Mouse (Mus musculus) megakaryocyte, embryonic 14.5 days (primary cell): ENCODE measurements around the gene Pde1c. TPM values are rescaled to one million over a fixed set of nuclear protein-coding genes. Genes with fewer than 3 reads are reported as not detected.

Experiments
- H3K27me3 ChIP-seq: replicated peaks from 2 replicates; pipeline ENCODE3; 2012; ENCODE audit warnings: inconsistent platforms
- H3K36me3 ChIP-seq: replicated peaks from 2 replicates; pipeline ENCODE3; 2012; ENCODE audit warnings: low read length, inconsistent platforms, mixed read lengths
- H3K4me1 ChIP-seq: 2 replicates; pipeline ENCODE4 v1.6.1; 2012; ENCODE audit warnings: inconsistent platforms
- H3K4me3 ChIP-seq: replicated peaks from 2 replicates; pipeline ENCODE3; 2012; ENCODE audit warnings: moderate library complexity, mild to moderate bottlenecking, inconsistent platforms
- H3K9me3 ChIP-seq: 2 replicates; pipeline ENCODE4 v1.6.1; 2012; ENCODE audit warnings: inconsistent platforms
- FLI1 ChIP-seq: IDR thresholded peaks from 2 replicates; pipeline ENCODE4 v1.6.1; 2012; ENCODE audit warnings: low read length, inconsistent platforms, mixed read lengths
- GATA1 ChIP-seq: IDR thresholded peaks from 3 replicates; pipeline ENCODE4 v1.6.1; 2012; ENCODE audit warnings: mixed read lengths, low read length, inconsistent platforms, borderline replicate concordance
- polyA plus RNA-seq: library from polyadenylated mRNA; stranded (reverse); fragments of >175 nt; gene quantifications from 2 replicates; pipeline ENCODE4 v1.2.3, GENCODE M21; 2012; ENCODE audit warnings: low replicate concordance; ENCODE audit not compliant: insufficient read depth

The Pde1c gene
- polyA plus RNA-seq, 1 experiment: 0.62 TPM

DNA sequence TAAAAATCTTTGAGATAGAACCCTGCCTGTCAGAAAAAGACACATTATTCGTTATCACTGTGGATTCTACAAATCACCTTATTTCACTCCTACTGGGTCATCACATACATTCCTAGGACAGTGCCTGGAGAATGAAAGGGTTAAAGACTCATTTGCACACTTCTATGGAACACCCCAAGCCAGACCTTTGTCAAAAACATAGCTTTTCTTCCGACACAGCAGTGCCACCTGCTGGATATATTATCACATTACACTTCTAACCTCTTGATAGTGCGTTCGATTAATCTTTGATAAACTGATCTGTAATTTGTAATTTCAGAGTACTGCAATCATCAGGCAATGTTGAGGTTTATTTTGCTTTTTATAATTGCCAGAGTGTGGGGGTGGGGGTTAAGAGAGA is 519.8 kb downstream of the Pde1c start:
- no peaks in the 10 kb centered on the region for H3K9me3 ChIP-seq
- no peaks in the 10 kb centered on the region for H3K27me3 ChIP-seq
- no peaks in the 10 kb centered on the region for H3K36me3 ChIP-seq
- TF ChIP-seq FLI1: no peak
- TF ChIP-seq GATA1: no peak
- H3K4me1 ChIP-seq: no peaks in the 10 kb centered on the region
- H3K4me3 ChIP-seq: no peak overlapping the region

- no peaks in the 10 kb centered on the region for H3K9me3 ChIP-seq
- H3K36me3 ChIP-seq: no peaks in the 10 kb centered on the region
- TF ChIP-seq GATA1 (no peak), FLI1 (no peak)
- no peak overlapping the region for H3K4me3 ChIP-seq
- no peaks in the 10 kb centered on the region for H3K27me3 ChIP-seq
- no peaks in the 10 kb centered on the region for H3K4me1 ChIP-seq
These were observed 520.3 kb downstream of the Pde1c start for GRCm38 (mm10) chr6:56048580-56048979.

- H3K36me3 ChIP-seq: no peaks in the 10 kb centered on the region
- no peaks in the 10 kb centered on the region for H3K4me1 ChIP-seq
- no peaks in the 10 kb centered on the region for H3K9me3 ChIP-seq
- no peaks in the 10 kb centered on the region for H3K27me3 ChIP-seq
- no peak for TF ChIP-seq GATA1
- TF ChIP-seq FLI1: no peak
- no peak overlapping the region for H3K4me3 ChIP-seq
These were observed 524.2 kb downstream of the Pde1c start for GRCm38 (mm10) chr6:56044716-56045115.

- H3K36me3 ChIP-seq: no peaks in the 10 kb centered on the region
- TF ChIP-seq FLI1 (no peak), GATA1 (no peak)
- H3K4me3 ChIP-seq: no peak overlapping the region
- no peaks in the 10 kb centered on the region for H3K9me3 ChIP-seq
- H3K27me3 ChIP-seq: no peaks in the 10 kb centered on the region
- no peaks in the 10 kb centered on the region for H3K4me1 ChIP-seq
These were observed 524.6 kb downstream of the Pde1c start for GRCm38 (mm10) chr6:56044270-56044669.

- H3K9me3 ChIP-seq: no peaks in the 10 kb centered on the region
- no peak overlapping the region for H3K4me3 ChIP-seq
- TF ChIP-seq FLI1 (no peak), GATA1 (no peak)
- H3K27me3 ChIP-seq: no peaks in the 10 kb centered on the region
- no peaks in the 10 kb centered on the region for H3K36me3 ChIP-seq
- no peaks in the 10 kb centered on the region for H3K4me1 ChIP-seq
These were observed 529.3 kb downstream of the Pde1c start for GRCm38 (mm10) chr6:56039476-56040055.

DNA sequence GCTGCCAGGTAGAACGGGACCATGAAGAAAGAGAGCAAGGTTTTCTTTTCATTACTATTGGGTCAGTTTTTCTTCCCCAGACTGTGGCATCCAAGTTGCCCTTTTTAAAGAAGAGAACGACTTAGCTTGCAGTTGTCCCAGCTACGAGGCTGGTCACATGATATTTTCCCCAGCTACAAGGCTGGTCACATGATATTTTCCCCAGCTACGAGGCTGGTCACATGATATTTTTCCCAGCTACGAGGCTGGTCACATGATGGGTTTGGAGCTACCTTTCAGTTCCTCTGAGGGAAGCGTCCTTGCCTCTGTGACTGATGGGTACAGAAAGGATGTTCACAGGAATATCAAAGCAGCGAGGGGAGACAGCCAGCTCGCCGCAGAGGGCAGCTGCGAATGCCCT is 533.8 kb downstream of the Pde1c start:
- no peaks in the 10 kb centered on the region for H3K9me3 ChIP-seq
- H3K36me3 ChIP-seq: no peaks in the 10 kb centered on the region
- TF ChIP-seq GATA1 (no peak), FLI1 (no peak)
- no peaks in the 10 kb centered on the region for H3K4me1 ChIP-seq
- H3K27me3 ChIP-seq: no peaks in the 10 kb centered on the region
- H3K4me3 ChIP-seq: no peak overlapping the region

- H3K4me3 ChIP-seq: no peak overlapping the region
- H3K4me1 ChIP-seq: no peaks in the 10 kb centered on the region
- no peaks in the 10 kb centered on the region for H3K9me3 ChIP-seq
- TF ChIP-seq FLI1 (no peak), GATA1 (no peak)
- H3K27me3 ChIP-seq: no peaks in the 10 kb centered on the region
- H3K36me3 ChIP-seq: no peaks in the 10 kb centered on the region
These were observed 536.7 kb downstream of the Pde1c start for GRCm38 (mm10) chr6:56032231-56032630.

DNA sequence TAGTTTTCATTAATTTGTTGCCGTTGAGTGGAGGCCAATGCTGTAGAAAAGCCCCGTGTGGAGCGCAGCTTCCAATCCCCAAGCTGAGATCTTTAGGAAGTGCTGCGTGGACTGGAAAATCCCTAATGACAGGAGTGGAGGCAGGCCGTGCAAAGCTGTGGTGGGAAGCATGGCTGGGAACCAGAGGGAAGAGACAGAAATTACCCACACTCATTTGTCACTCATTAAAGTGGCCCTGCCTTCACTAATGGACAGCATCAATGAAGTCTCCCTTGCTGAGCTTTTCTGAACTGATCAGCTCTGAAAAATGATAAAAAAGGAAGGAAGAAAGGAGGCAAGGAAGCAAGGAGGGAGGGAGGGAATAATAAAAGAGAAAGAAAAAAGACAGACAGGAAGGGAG is 538.9 kb downstream of the Pde1c start:
- no peaks in the 10 kb centered on the region for H3K27me3 ChIP-seq
- TF ChIP-seq FLI1 (no peak), GATA1 (no peak)
- no peaks in the 10 kb centered on the region for H3K9me3 ChIP-seq
- no peaks in the 10 kb centered on the region for H3K36me3 ChIP-seq
- no peak overlapping the region for H3K4me3 ChIP-seq
- H3K4me1 ChIP-seq: no peaks in the 10 kb centered on the region

- Histone ChIP-seq H3K27me3 (no peaks in the 10 kb centered on the region), H3K9me3 (no peaks in the 10 kb centered on the region), H3K4me1 (no peaks in the 10 kb centered on the region), H3K4me3 (no peak overlapping the region), H3K36me3 (no peaks in the 10 kb centered on the region)
- TF ChIP-seq FLI1: no peak
- no peak for TF ChIP-seq GATA1
These were observed 540.9 kb downstream of the Pde1c start for GRCm38 (mm10) chr6:56027966-56028365.

GRCm38 (mm10) chr6:56027318-56027717 is 541.6 kb downstream of the Pde1c start:
- H3K9me3 ChIP-seq: no peaks in the 10 kb centered on the region
- no peaks in the 10 kb centered on the region for H3K36me3 ChIP-seq
- no peak for TF ChIP-seq GATA1
- no peak for TF ChIP-seq FLI1
- no peak overlapping the region for H3K4me3 ChIP-seq
- H3K4me1 ChIP-seq: no peaks in the 10 kb centered on the region
- no peaks in the 10 kb centered on the region for H3K27me3 ChIP-seq

DNA sequence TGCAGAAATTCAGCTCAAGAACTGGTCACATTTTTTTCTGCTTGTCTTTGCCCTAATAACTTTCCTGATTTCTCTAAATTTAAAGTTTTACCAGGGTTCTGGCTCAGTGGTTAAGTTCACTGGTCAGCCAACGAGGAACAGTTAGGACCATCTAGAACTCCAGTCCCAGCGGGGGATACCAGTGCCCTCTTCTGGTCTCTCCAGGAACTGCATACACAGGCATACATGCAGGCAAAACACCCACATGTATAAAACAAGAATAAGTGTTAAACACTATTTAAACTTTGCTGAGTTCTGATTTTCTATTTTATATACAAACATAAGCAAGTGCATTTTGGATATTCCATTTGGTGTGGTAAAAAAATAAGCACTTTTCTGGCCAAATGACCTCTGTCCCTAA is 543.4 kb downstream of the Pde1c start:
- no peaks in the 10 kb centered on the region for H3K27me3 ChIP-seq
- no peaks in the 10 kb centered on the region for H3K4me1 ChIP-seq
- no peaks in the 10 kb centered on the region for H3K36me3 ChIP-seq
- TF ChIP-seq GATA1 (no peak), FLI1 (no peak)
- H3K4me3 ChIP-seq: no peak overlapping the region
- H3K9me3 ChIP-seq: no peaks in the 10 kb centered on the region

Other genes with a start within 250 kb of the Pde1c start
- not detected in 2 replicates for gene Lsm5, start 135.6 kb upstream of the Pde1c start, polyA plus RNA-seq
- 1.1 and 1.3 TPM in 2 replicates for gene Avl9, start 145.8 kb upstream of the Pde1c start, polyA plus RNA-seq
- 0.78 and 2.1 TPM in 2 replicates for gene Kbtbd2, start 228.7 kb upstream of the Pde1c start, polyA plus RNA-seq